Mouse (Mus musculus) liver (tissue): Measurements from ENCODE around the gene Tagln.

Experiments
- DNase-seq: peaks from one replicate; pipeline ENCODE4 v3.0.0-alpha.2; 2020; ENCODE audit warnings: mixed read lengths

The Tagln gene

DNA sequence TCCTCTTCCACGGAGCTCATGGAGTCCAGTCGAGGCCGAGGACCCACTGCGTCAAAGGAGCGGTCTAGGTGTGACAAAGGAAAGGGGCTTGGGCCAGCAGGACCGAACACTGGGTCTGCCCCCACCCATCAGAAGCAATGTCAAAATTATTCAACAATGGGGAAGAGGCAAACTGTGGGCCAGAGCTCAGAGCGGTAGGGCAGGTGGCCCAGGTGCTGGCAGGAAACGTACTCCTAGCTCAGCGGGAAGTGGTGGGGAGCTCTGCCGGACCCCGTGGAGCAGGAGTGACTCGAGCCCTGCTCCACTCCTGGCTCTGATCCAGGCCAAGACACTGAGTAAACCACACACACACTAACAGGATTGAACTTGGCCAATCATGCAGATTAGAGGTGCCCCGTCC, 9.9 kb upstream of the Tagln start:
- DNase-seq = no peak

DNA sequence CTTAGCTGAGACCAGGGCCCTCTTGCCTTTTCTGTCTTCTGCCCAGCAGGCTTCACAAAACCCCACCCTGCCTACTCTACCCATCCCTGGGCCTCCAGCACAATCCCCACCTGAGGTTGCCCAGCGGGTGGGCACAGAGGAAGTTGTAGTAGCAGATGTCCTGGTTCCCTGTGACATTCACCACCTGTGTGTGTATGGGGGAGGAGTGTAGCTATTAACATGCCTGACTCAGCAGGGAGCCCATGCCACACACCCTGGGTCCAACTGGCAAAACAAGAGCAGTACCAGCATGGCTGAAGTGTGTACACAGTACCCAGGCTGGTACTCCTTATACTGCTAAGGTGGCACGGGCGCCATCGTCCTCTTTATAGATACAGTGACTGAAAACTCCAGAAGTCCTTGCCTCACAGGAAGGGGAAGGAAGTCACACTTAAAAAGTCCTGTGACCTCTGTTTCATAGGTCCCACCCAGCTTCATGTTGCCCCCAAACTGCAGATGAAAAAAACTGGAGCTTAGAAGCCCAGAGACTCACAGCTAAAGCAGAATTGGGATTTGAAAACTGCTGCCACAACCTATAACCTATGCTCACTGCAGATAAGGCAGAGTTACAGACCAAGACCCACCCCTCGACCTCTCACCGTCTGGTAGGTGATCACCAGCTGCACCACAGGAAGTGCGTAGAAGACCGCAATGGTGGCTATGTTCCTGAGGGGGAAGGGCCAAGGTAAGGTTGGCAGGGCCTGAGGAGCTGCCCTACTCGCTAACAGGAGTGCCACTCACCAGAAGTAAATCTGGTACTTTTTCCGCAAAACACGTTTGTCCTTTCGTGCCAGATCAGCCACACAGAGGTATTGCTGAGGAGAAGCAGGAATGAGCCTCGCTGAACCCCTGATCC, 8.9 kb upstream of the Tagln start:
- no peak for DNase-seq

DNA sequence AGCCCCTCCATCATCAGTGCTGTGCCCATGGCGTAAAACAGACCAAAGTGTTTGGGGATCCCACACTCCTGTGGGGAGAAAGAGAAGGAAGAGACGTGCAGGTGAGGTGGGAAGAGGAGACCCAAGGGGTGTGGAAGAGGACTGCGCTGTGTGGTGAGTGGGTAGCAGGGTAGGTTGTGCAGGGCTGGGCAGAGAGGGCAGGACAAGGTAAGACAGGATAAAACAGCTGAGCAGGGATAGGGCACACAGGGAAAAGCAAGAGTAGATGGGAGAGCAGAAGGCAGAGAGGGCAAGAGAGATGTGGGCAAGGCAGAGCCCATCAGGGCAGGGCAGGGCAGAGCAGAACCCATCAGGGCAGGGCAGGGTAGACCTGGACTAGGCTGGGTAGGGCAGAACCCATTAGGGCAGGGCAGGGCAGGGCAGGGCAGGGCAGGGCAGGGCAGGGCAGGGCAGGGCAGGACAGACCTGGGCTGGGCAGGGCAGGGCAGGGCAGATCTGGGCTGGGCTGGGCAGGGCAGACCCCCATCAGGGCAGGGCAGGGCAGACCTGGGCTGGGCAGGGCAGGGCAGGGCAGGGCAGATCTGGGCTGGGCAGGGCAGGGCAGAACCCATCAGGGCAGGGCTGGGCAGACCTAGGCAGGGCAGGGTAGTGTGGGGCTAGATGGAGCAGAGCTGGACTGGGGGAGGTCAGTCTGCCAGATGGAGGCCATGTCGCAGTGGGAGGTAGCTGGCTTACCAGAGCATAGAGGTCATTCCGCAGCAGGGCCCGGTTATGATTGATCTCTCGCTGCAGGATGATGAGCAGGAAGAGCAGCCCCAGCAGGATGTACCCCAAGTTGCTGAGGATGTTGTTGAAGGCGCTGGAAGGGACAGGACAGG, 8.0 kb upstream of the Tagln start:
- DNase-seq = peak; percentile 44

DNA sequence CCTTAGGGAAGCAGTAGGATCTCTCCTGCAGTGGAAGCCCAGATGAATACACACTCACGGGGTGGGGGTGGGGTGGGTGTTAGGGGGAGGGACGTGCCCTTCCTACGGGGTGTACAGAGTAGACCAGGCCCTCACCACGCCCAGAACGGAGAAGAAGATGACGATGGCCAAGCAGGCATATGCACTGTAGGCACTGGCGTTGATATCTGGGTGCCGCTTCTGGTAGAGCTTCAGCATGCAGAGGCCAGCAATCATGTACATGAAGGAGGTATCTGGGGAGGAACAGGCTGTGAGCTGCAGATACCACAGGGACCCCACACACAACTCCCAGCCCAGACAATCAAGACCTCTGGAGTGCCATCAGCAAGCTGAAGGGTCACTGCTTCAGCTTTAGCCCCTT, 7.1 kb upstream of the Tagln start:
- DNase-seq = peak; percentile 60

DNA sequence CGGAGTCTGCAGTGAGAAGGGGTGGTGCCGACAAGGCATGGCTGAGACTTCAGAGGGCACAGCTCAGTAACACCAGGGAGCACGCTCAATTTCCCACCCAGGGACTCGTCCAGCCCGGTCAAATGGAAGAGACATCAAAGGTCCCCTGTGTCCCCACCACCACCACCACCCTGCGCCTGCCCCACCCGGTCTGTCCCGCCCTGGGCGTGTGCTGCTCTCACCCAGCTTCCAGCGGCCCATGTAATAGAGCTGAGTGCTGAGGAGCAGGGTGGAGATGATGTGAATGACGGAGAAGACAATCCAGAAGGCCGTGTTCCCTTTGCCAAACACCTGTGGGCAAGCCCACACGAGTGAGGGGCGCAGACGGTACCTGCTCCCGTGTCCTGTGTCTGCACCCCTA, 6.6 kb upstream of the Tagln start:
- peak; percentile 55 for DNase-seq

DNA sequence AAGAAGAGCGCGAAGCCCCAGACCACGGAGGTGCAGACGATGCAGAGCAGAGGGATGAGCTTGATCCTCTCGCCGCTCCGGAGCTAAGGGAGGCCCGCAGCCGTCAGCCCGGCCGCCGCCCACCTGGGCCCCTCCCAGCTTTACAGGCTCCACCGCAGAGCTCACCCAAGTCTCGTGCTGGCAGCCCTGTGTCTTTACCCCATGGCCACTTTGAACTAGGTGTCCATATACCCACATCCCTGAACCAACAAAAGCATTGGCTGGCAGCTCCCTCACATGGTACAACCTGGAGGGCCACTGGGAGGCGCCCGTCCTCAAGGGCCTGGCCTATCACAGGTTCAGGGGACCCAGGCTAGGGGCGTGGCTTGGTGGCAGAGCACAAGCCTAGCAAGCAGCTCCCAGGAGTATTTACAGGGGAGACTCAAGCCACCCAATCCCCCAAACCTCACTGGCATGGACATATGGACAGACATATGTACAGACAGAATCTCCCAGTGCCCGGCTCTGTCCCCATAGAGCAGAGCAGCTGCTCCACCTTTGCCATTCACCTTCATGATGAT, 5.6 kb upstream of the Tagln start:
- peak; percentile 82 for DNase-seq

DNA sequence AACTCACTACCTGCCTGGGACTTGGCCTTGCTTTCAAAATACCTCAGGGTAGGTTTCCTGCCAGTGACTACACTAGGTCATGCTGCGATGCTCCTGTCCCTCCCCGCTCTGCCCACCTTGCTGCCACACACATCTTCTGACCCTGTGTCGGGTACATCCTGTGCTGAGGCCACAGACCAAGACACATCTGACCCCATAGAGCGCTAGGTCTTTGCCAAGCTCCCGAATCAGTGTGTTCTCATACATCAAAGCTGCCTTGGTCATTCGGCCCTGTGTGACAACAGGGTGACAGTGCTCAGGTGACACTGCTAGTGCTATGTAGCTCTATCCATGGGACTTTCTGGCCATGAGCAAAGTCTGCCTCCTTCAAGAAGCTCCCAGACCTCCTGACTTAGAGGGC, 3.9 kb upstream of the Tagln start:
- DNase-seq = no peak

DNA sequence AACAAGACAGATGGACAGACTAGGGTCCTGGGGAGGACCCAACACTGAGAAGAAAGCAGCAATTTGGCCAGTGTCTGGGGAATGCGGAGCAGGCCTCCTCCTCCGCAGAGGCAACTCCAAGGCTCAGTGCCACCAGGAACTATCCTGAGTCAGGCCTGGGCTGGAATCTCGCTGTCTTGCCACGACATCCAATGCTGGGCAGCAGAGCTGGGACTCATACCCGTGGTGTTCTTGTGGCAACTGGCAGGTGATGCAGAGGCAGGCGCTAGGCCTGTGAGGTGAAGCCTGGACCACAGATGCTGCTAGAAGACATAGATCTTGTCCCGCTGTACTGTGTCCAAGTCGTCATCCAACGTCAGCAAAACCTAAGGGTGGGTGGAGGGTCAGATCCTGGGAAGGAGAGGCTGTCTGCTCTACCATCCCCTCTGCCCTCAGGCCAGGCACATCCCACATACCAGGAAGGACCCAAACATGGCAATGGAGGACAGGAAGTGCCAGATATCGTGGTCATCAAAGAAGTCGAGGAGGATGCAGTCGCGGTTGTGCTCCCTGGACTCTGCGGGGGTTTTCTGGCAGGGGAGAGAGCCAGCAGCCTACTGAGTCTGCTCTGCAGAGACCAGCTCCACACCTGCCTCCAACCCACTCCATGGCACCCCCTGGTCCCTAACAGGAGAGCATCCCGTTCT, 3.2 kb upstream of the Tagln start:
- DNase-seq = no peak

DNA sequence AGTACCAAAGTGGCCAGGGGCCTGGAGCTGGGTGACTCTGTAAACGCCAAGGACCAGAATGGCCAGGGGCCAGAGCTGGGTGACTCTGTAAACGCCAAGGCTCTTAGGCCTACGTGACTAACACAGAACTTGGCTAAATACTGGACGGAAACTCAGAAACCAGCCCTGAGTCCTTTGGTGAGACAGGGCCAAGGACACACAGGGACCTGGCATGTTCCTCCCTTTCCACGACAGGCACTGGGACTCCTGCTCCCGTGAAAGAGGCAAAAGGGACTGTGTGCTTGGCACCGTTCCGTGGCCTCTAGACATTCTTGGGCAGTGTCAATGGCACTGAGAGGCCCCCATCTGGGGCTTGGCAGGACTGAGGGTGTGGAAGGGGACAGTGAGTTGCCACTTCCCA, 2.2 kb upstream of the Tagln start:
- DNase-seq = no peak

DNA sequence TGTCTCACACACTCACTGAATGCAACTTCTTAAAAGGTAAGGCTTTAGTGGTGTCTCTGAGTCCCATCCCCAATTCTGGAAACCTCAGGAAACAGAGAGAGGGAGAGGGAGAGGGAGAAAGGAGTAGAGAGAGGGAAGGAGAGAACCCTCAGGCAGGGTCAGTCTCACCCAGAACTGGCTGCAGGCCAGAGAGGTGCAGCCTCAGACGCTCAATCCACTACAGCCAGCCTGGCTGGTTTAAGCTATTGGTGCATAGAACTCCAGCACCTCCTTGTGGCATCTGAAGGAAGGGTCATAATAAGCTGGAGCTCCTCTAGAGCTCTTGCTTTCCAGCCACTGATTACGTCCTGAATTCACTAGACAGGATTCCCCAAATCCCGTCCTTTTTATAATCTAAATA, 1.0 kb upstream of the Tagln start:
- peak; percentile 60 for DNase-seq

DNA sequence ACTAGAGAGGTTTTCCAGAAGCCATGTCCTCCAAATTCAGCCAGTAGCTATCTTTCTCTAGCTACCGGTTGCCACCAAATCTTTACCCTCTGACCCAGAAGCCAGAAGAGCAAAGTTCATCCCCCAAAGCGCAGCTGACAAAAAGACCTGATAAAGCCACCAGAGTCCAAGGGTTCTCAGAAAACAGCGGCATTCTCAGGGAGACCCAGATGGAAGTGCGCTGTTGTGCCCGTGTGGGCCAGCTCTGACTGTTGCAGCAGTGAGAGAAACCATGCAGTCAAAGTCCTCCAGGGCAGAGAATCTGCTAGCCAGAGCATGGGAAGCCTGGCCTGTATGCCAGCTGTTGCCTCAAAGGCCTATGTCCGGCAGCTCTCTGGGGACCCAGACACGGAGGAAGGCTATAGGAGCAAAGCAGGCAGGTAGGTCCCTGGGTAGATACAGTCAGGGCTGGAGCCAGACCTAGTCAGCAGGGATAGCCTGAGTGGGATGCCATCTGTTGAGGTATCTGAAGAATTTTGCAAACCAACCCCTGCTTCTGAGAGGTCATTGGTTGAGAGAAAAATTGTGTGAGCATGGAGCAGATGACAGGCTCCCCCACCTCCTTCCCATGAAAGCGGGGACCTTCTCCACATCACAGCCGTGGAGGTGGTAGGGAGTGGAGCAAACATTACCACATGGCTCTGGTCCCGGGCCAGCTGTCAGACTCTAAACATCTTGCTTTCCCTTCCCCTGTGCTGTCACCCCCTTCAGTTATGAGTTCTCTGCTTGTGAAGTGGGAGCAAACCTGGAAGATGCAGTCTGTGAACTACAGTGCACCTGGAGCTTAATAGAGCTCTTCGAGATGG, 3.1 kb downstream of the Tagln start:
- no peak for DNase-seq

DNA sequence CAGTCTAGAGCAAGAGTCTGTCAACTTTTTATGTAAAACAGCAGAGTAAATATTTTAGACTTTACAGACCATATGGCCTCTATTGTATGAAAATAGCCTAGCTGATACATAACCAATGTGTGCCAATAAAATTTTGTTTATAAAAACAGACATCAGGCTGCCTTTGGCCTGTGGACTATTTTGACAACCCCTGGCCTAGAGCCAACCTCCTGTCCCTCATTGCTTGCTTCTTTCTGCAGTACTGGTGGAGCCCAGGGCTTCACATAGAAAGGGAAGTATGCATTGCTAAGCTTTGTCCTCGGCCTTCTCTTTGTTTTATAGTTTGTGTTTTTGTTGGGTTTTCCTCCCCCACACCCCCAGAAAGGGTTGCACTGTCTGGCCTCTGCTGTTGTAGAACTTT, 3.9 kb downstream of the Tagln start:
- DNase-seq = no peak

DNA sequence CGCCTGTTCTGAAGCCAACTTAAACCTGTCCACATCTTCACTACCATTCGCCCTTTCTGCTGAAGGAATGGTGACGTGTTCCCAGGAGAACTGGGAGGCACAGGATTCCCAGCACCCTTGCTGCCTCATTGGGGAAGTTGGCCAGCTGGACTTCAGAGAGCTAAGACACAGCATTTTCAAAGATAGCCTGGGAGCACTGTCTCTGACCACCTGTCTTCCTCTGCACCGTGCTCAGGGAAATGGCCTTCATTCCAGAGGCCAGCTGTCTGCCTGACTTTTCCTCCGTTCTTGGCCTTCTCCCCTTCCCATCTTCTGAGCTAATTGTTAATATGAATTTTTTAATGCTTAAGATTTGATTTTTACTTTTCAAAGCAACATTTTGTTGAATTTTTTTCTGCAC, 6.6 kb downstream of the Tagln start:
- no peak for DNase-seq

DNA sequence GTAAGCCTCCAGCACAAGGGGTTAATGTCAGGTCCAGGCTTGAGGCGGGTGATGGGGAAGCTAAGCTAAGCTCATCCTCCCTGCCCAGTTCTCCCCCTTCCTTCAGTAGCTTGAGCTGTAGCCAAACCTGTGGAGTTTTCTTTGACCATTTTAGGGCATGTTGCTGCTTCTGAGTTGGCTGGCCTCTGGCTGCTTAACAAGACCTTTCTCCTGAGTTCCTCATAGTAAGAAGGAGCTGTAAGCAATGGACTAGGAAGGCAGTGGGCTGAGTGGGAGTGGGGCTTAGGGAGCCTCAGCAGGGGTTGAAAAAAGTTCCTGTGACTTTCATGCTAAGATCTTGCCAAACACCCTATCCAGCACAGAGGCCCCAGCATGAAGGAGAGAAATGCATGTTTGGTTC, 16.0 kb downstream of the Tagln start:
- DNase-seq = no peak

DNA sequence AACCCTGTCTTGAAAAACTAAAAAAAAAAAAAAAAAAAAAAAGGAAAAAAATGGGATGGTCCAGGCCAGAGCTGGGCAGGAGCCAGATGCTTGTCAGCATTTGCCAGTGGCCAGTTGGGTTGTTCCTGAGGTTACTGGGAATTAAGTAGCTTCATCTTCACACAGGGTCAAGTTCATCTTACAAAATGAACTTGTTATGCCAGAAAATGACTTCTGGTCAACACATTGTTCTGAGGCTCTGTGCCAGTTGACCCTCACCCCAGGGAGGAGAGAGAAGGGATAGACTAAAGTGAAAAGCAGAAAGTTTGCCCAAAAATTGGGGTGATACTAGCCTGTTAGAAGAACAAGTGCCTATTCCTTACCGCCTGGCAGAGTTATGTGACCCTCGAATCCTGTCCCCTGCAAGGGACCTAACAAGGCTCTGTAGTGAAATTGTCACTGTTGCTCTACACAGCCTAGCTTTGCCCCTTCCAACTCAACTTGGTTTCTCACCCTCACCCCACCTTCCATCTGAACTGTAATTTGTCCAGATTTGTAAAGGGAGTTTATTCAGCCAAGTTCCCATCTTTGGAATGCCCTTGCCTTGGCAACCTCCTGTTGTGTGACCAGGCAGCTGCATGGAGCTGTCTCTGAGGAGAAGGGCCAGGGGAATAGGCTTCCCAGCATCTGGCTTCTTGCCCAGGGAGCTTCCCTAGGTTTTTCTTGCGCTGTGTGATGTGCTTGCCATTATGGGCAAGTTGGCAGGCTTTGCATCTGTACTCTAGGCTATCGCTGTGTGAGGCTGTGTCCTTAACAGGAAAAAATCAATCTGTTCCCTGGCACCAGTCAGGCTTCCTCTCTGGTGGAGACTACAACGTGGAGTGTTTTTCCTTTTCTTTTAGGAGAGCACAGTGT, 18.6 kb downstream of the Tagln start:
- DNase-seq = no peak

DNA sequence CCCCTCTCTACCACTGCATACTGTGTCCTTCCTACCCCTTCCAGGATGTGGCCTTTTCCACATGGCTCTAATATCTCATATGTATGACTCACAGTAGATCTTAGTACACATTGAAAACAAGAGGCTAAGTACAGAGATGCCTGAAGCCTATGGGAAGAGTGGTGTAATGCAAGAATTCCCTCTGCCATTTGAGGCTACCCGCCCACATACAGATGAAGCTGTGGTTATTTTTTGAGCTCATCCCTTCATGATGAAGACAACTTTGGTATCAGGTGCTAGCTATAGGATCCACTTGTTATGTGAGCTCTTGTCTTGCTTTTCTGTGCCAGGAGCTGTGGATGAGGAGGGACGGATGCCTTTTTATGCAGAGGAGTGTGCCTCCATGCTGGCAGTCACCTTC, 20.2 kb downstream of the Tagln start:
- no peak for DNase-seq

DNA sequence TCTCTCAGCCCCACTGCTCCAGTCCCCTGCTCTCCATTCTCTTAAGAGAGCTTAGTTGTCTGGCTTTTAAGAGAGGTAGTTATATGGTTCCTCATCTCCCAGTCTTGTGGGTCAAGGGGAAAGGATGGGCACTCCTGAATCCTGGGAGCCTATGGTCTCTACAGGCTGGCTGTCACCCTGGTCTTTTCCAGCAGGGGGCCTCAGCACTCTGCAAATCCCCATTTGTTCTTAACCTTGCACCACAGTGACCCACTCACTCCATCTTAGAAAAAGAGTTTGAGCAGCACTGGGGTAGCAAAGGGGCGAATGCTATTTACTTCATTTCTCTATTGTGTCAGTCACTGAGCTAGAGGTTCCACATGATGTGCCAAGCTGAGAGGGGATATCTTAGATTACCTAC, 24.2 kb downstream of the Tagln start:
- peak; percentile 56 for DNase-seq

DNA sequence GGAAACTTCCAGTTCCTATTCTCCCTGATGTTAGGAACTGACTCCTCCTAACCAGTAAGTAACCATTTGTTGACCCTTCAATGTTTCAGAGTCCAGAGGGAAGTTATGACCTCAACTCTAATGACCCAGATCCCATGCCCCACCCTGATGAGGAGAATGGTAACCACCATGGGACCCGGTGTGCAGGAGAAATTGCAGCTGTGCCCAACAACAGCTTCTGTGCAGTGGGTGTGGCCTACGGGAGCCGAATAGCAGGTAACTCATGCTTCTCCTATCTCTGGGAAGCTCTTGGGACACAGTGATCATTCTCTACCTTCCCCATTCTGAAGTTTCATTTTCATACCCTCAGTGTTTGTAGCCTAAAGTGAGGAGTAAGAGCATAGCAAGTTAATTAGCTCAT, 24.9 kb downstream of the Tagln start:
- DNase-seq = no peak

DNA sequence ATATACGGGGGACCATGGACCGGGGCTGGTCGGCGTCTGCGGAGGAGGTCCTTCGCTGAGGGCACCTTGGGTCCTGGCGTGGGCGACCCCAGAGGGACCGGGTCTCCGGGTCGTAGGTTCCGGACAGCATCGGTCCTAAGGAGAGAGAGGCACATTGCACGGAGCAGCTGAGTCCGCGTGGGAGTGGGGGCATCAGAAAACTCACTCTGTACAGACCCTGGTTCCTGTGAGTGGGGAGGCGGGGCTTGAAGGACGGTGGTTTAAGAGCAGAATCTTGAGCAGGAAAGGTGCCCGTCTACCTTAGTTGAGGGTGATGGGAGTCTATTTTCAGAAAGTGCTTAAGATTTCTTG, 28.8 kb downstream of the Tagln start:
- peak; percentile 56 for DNase-seq

DNA sequence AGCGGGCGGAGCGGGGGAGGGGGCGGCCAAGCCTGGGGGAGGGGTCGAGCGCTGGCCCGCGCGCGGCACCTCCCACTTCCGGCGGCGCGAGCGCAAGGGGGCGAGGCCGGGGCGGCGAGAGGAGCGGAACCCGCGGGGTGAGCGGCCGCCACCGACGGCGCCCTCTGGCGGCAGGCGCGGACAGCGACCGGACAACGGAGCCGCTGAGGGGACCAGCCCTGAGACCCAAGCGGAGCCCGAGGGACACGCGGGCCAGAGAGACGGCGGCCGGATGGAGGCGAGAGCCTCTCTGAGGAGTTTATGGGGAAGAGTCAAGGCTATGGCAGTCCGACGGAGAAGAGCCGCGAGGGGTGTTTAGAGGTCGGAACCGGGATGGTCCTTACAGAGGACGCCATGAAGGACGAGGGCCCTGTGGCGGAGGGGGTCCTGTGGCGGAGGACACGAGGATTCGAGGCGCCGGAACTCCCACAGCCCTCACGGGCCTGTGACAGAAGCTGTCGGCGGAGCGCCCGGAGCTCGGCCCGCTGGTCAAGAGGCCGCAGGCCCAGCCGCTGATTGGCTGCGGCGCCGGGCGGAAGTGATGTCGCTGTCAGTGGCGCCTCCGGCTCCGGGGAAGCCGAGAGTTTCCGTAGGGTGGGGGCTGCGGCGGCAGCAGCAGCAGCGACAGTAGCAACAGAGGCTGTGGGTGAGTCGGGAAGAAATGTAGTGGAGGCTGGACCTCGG, 29.3 kb downstream of the Tagln start, which contains the start of the genes Pcsk7 and Rnf214:
Gene Pcsk7, plus strand, starts transcription at position 143 of the 723 bp plus-strand sequence.
Gene Rnf214, minus strand, starts transcription at position 557 of the 723 bp plus-strand sequence.
- DNase-seq = peak; percentile 93
